Mouse (Mus musculus): ENCODE results near the gene Rpl36-ps4. TPM values are rescaled to one million over a fixed set of nuclear protein-coding genes. Genes with fewer than 3 reads are reported as not detected.
"Not testable (repeated sequence)": the region's sequence is repeated elsewhere in the genome, so short reads cannot be mapped to it uniquely, and the experiment has no call there.

Gene Rpl36-ps4
- total RNA-seq, 2 experiments from 2014 or later, result not detected

DNA sequence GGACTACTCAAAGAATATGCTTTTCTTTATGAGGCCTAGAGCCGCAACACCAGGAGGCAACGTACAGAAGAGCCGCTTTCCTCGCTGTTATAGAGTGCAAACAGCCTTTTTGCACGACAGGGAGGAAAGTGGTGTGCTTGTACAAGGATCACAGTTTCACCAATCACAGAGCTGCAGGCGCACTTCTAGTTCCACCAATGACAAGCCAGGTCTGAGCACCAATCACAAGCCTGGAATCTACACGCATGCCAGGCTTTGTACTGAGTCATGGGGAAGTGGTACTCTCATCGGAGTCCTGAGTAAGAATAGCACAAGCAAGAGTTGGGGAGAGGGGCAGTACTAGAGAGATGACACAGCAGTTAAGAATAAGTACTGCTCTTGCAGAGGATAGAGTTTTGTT is 14.0 kb downstream of the Rpl36-ps4 start:
- no peak for DNase-seq (ENCODE audit: extremely low spot score in 1 of 2, low spot score in 1 of 2)

DNA sequence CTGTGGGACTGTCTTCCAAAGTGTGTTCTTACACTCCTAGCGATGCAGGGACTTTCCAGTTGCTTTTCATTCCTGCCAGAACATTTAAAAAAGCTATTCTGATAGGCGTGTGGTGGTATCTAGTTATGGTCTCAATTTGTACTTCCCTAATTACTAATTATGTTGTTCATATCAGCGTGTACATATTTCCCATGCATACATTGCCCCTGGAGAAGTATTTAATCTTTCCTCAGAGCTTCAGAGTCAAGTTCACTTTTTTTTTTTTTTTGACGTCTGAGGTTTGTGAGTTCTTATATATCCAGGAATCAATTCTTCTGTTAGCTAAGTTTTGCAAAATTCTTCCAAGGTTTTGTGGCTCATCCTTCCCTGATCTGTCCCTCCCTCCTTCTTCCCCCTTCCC is 15.4 kb downstream of the Rpl36-ps4 start:
- DNase-seq (ENCODE audit: extremely low spot score in 1 of 2, low spot score in 1 of 2), result no peak

DNA sequence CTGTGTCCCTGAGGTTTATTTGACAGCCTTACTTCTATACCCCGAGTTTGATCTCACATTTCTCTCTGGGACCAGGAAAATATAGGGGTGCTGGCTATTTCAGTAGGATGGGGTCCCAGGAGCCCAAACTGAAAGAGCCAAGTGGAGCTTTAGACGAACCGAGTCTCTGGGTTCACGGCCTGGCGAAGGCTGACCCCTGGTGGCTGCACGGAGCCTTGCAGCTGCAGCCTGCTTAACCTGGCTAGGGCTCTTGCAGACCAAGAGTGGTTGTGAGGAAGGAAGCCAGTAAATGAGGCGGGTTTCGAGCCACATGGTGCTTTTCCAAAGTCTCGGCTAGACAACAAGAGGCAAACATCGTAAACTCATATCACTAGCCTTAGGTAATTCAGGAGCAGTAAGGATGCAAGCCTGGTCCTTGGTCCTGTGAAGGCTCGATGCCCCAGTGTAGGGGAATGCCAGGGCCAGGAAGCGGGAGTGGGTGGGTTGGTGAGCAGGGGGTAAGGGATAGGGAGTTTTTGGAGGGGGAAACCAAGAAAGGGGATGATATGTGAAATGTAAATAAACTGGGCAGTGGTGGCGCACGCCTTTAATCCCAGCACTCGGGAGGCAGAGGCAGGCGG is 28.3 kb downstream of the Rpl36-ps4 start:
- DNase-seq (ENCODE audit: extremely low spot score in 1 of 2, low spot score in 1 of 2), result peak; percentile 79 to 93

DNA sequence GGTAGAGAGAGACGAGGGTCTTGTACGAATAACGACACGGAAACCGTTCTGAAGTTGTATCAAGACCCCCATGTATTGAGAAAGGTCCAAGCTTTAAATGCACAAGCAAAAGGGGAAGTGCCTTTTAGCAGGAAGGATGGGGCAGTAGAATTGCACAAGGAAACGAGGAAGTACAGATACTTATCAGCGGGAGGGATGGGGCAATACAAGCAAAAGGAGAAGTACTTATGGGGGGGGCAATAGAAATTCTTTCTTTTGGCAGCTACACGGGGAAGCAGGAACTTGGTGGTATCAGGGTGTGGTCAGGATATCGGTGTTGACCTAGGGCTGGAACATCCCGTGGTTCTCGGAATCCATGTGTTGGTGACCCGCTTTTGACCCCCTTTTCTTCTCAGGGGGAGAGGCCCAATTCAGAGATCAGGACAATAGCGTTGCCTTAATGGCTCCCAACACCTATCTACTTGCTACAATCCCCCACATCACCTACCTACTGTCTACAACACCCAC is 33.9 kb downstream of the Rpl36-ps4 start:
- DNase-seq (ENCODE audit: extremely low spot score in 1 of 2, low spot score in 1 of 2), result not testable (repeated sequence)

DNA sequence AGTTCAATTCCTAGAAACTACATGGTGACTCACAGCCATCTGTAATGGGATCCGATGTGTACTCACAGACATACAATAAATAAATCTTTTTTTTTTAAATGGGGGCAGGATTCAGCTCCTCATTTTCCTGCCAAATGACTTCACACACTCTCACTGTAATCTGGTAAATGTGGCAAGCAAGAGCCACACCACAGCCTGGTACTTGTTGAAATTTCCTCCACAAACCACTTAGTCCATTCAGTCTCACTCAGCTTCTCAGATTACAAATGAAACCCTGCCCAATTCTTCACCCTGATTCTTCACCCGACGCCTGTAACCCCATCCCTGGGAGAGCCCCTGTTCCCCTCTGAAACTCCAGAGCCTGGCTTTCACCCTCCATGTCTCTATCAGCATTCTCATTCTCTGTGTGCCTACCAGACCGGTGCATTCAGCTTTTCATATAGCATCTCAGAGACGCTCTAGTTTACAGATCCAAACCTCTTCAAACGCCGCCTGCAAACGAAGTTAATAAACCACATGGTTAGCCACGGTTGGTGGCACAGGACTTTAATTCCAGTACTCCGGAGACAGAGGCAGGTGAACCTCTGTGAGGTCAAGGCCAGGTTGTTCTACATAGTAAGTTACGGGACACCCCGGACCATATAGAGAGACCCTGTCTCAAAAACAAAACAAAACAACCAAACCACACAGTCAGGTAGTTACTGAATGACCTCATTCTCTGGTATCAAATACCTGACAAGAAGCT is 36.5 kb downstream of the Rpl36-ps4 start:
- no peak for DNase-seq (ENCODE audit: extremely low spot score in 1 of 2, low spot score in 1 of 2)

DNA sequence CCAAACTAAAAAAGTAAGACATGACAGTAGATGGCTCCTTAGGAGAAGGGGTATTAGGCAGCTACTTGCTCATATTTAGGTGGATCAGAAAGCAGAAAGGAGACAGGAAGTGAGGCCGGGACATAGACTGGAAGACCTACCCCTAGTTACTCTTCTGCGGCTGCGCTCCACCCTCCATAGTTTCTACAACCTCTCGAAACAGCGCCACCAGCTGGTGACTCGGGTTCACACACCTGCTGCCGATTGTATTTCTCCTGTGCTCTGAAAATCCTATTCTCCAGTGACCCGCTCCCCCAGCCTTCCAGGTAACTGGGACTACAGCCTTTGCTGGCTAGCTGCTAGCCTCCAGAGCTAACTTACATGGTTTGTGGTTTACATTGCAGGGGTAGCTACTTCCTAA is 37.5 kb downstream of the Rpl36-ps4 start:
- peak in 1 of 2 experiments; percentile 11 for DNase-seq (ENCODE audit: extremely low spot score in 1 of 2, low spot score in 1 of 2)

DNA sequence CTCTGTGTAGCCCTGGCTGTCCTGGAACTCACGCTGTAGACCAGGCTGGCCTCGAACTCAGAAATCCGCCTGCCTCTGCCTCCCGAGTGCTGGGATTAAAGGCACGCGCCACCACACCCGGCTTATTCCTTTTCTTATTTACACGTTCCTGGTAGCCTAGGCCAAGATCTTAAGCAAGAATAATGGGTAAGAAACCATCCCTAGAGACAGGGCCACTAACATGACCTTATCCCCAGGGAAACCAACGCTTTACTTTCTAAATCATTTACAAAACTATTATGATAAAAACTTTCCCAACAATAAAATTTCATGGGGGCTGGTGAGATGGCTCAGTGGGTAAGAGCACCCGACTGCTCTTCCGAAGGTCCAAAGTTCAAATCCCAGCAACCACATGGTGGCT is 38.6 kb downstream of the Rpl36-ps4 start:
- not testable (repeated sequence) for DNase-seq (ENCODE audit: extremely low spot score in 1 of 2, low spot score in 1 of 2)

DNA sequence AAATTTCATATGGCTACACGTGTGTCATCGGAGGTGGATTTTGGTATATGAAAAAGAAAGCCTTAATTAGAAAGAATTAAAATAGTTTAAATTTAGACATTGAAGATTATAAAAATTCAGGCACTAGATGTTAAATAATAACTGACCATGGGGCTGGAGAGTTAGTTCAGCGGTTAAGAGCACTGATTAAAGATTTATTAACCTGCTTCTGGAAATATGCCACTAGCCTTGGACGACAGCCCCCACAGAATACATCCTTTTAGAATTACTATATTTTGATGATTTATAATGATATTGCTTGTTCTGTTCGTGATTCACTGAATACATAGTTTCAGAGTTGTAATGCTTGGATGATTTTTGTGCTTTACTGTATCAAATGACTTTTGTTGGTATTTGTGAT is 39.2 kb downstream of the Rpl36-ps4 start:
- not testable (repeated sequence) for DNase-seq (ENCODE audit: extremely low spot score in 1 of 2, low spot score in 1 of 2)

DNA sequence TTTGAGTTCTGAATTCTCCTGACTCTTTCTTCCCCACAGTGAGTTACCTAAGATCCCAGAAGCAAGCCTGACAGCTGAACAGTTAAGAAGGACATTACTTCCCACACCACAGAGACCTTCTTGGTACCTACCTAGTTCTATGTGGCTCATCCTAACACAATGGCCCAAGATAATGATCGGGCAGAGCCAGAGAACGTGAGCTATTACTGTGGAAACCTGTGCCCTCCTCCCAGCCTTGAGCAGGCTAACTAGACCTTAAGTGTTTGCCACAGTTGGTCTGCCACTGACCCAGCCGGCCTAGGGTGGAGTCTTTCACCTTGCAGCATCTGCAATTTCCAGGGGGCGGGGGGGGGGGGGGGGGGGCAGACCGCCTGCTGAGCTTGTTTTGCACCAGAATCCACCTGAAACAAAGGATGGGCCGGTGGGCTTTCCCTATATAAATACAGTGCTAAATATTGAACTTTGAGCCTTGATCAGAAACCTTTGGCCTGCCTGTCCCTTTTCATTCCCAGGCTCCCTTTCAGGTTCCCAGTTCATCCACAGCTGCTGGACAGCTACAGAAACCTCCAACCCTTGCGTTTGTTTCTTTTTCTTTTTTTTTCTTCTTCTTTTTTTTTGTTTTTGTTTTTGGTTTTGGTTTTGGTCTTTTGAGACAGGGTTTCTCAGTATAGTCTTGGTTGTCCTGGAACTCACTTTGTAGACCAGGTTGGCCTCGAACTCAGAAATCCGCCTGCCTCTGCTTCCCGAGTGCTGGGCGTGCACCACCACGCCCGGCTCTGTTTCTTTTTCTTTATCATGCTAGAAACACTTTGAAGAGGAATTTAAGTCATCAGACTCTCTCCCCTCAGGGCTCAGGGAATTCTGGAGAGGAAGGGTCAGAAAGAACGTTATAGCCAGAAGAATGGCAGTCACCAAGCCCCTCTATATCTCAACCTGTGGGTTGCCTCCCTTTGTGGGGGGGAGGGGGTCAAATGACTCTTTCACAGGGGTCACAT is 42.6 kb downstream of the Rpl36-ps4 start:
- DNase-seq (ENCODE audit: extremely low spot score in 1 of 2, low spot score in 1 of 2), result no peak

DNA sequence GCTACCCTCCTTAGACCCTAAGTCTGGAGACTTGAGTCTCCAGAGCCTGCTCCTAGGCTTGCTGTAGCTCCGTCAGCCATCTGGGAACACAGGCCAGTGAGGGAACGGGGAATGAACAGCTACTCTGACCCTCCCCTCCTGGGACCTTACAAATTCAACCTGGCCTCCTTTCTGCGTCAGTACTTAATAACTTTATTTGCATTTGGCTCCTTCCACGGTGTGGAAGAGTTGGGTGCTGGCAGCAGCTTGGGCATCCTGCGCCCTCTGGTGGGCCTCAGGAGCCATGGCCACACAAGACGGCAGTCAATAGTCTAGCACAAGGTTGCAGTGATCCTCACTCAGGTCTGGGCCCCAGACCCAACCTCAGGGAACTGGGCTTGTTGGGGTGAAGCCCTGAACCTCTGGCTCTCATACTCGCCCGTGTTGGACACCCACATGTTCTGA is 47.7 kb downstream of the Rpl36-ps4 start:
- not testable (repeated sequence) for DNase-seq (ENCODE audit: extremely low spot score in 1 of 2, low spot score in 1 of 2)

Other genes starting within 250 kb of the Rpl36-ps4 start
- gene Msh2, start 248.6 kb upstream of the Rpl36-ps4 start, total RNA-seq (2021), result 10 to 100 TPM; 36.9 to 42.2 TPM
- gene Kcnk12, start 123.0 kb upstream of the Rpl36-ps4 start, total RNA-seq (2021), result 10 to 100 TPM; 23.4 to 25.7 TPM
- gene Msh6, start 54.1 kb downstream of the Rpl36-ps4 start, total RNA-seq (2021), result 10 to 100 TPM; 14.0 to 14.3 TPM
- gene Fbxo11, start 144.3 kb downstream of the Rpl36-ps4 start, total RNA-seq (2021), result 100 to 1,000 TPM; 117 to 119 TPM